Mouse (Mus musculus) intestine, embryonic 16.5 days (tissue): ENCODE data around the gene Atxn7l2. TPM values are rescaled to one million over a fixed set of nuclear protein-coding genes. Genes with fewer than 3 reads are reported as not detected.
A peak's percentile ranks its signal among the peaks of the same experiment; 100 is the strongest.

Experiments used
- ATAC-seq: fragments of 200-750 bp; cut with Nextera tagmentation; 2 replicates; pipeline ENCODE4 v1.8.0; 2017; ENCODE audit warnings: moderate TSS enrichment, moderate library complexity
- H3K27ac ChIP-seq: fragments of 300-500 bp; sonication (generic); 2 replicates; pipeline ENCODE4 v1.5.1; 2014; ENCODE audit warnings: mild to moderate bottlenecking, low read length
- H3K27me3 ChIP-seq: fragments of 300-500 bp; sonication (generic); replicated peaks from 2 replicates; pipeline ENCODE4 v1.6.1; 2014; ENCODE audit warnings: low read length, control low read depth, mixed read lengths; ENCODE audit not compliant: control insufficient read depth, insufficient read depth
- H3K36me3 ChIP-seq: fragments of 300-500 bp; sonication (generic); 2 replicates; pipeline ENCODE4 v1.6.1; 2014; ENCODE audit warnings: low read length, control low read depth; ENCODE audit not compliant: control insufficient read depth, insufficient read depth
- H3K4me1 ChIP-seq: fragments of 300-500 bp; sonication (generic); 2 replicates; pipeline ENCODE4 v1.6.1; 2014; ENCODE audit warnings: low read length, control low read depth, mixed read lengths; ENCODE audit not compliant: control insufficient read depth, insufficient read depth
- H3K4me2 ChIP-seq: fragments of 300-500 bp; sonication (generic); 2 replicates; pipeline ENCODE4 v1.6.1; 2014; ENCODE audit warnings: low read depth, low read length, control low read depth
- H3K4me3 ChIP-seq: fragments of 300-500 bp; sonication (generic); 2 replicates; pipeline ENCODE4 v1.5.1; 2014; ENCODE audit warnings: mild to moderate bottlenecking, low read length
- H3K9ac ChIP-seq: fragments of 300-500 bp; sonication (generic); 2 replicates; pipeline ENCODE4 v1.6.1; 2014; ENCODE audit warnings: low read depth, low read length
- H3K9me3 ChIP-seq: fragments of 300-500 bp; sonication (generic); 2 replicates; pipeline ENCODE4 v1.6.1; 2016; ENCODE audit warnings: low read length, control low read depth; ENCODE audit not compliant: control insufficient read depth
- WGBS: fragments of 180-500 bp; shearing (Covaris S2); extraction: QIAGEN DNeasy Blood & Tissue Kit; methylation state at CpG from one replicate; pipeline ENCODE4 v1.1.7; 2014; 5-methylcytosine and 5-hydroxymethylcytosine counted together
- polyA plus RNA-seq: library from polyadenylated mRNA; unstranded; fragments of >200 nt; fragmentation: Nextera tagmentation; extraction: Ambion mirVana; gene quantifications from 2 replicates; pipeline ENCODE4 v1.2.1, GENCODE M21; 2015

The Atxn7l2 gene
- polyA plus RNA-seq, 1 experiment from 2014 or later: 10.5 TPM

- whole genome bisulfite sequencing: 30% methylated on average over 14 of the region's 14 CpGs
Measured at GRCm38 (mm10) chr3:108197066-108197497, 13.7 kb downstream of the Atxn7l2 start.

GRCm38 (mm10) chr3:108195941-108196590 is 14.7 kb downstream of the Atxn7l2 start:
- H3K27ac ChIP-seq: 0 out of 2 replicates have a peak overlapping the region, but pooled peaks have one; percentile 3
- WGBS: 76% methylated on average over 7 of the region's 7 CpGs
- no peak overlapping the region for H3K4me3 ChIP-seq
- no peaks in the 10 kb centered on the region for H3K36me3 ChIP-seq
- ATAC-seq: no peak
- H3K27me3 ChIP-seq: no peaks in the 10 kb centered on the region
- H3K4me1 ChIP-seq: peaks cover 18% of the 10 kb centered on the region
- H3K9me3 ChIP-seq: no peaks in the 10 kb centered on the region
- H3K4me2 ChIP-seq: no peak overlapping the region
- H3K9ac ChIP-seq: no peak overlapping the region

More at GRCm38 (mm10) chr3:108197066-108197497, 13.7 kb downstream of the Atxn7l2 start:
- ATAC-seq: no peak
- H3K4me1 ChIP-seq: peaks cover 17% of the 10 kb centered on the region
- H3K9me3 ChIP-seq: no peaks in the 10 kb centered on the region
- no peak overlapping the region for H3K4me3 ChIP-seq
- peak overlapping the region; percentile 23; the same call in 1 of the 2 replicates for H3K4me2 ChIP-seq
- peak overlapping the region; percentile 34 for H3K9ac ChIP-seq
- no peak overlapping the region for H3K27ac ChIP-seq
- H3K36me3 ChIP-seq: no peaks in the 10 kb centered on the region
- no peaks in the 10 kb centered on the region for H3K27me3 ChIP-seq

GRCm38 (mm10) chr3:108195287-108195686 is 15.4 kb downstream of the Atxn7l2 start:
- H3K27ac ChIP-seq: no peak overlapping the region
- no peak for ATAC-seq
- WGBS: 92% methylated on average over 4 of the region's 4 CpGs

GRCm38 (mm10) chr3:108193686-108194085 is 17.0 kb downstream of the Atxn7l2 start:
- 46% methylated on average over 4 of the region's 4 CpGs for WGBS
- Histone ChIP-seq H3K9ac (no peak overlapping the region), H3K27me3 (no peaks in the 10 kb centered on the region)

More at GRCm38 (mm10) chr3:108195287-108195686, 15.4 kb downstream of the Atxn7l2 start:
- Histone ChIP-seq H3K36me3 (no peaks in the 10 kb centered on the region), H3K9me3 (no peaks in the 10 kb centered on the region), H3K27me3 (no peaks in the 10 kb centered on the region), H3K4me2 (no peak overlapping the region), H3K4me1 (peaks cover 17% of the 10 kb centered on the region), H3K9ac (no peak overlapping the region), H3K4me3 (no peak overlapping the region)

GRCm38 (mm10) chr3:108189897-108190296 is 20.8 kb downstream of the Atxn7l2 start:
- Histone ChIP-seq H3K27ac (0 out of 2 replicates have a peak overlapping the region, but pooled peaks have one; percentile 8), H3K9ac (peak overlapping the region; percentile 43; the same call in 1 of the 2 replicates), H3K9me3 (no peaks in the 10 kb centered on the region), H3K27me3 (no peaks in the 10 kb centered on the region), H3K36me3 (no peaks in the 10 kb centered on the region), H3K4me1 (peaks cover 27% of the 10 kb centered on the region), H3K4me2 (peak overlapping the region; percentile 11; the same call in 1 of the 2 replicates), H3K4me3 (no peak overlapping the region)
- ATAC-seq: no peak
- WGBS: 31% methylated on average over 5 of the region's 5 CpGs

More at GRCm38 (mm10) chr3:108193686-108194085, 17.0 kb downstream of the Atxn7l2 start:
- no peak overlapping the region for H3K4me2 ChIP-seq
- H3K36me3 ChIP-seq: no peaks in the 10 kb centered on the region
- peaks cover 30% of the 10 kb centered on the region for H3K4me1 ChIP-seq
- H3K4me3 ChIP-seq: no peak overlapping the region
- no peak overlapping the region for H3K27ac ChIP-seq
- no peaks in the 10 kb centered on the region for H3K9me3 ChIP-seq
- no peak for ATAC-seq

GRCm38 (mm10) chr3:108188716-108189490 is 21.8 kb downstream of the Atxn7l2 start:
- Histone ChIP-seq H3K27me3 (no peaks in the 10 kb centered on the region), H3K27ac (no peak overlapping the region; the same call in 1 of the 2 replicates), H3K4me1 (peaks cover 27% of the 10 kb centered on the region), H3K36me3 (no peaks in the 10 kb centered on the region), H3K9me3 (no peaks in the 10 kb centered on the region), H3K4me2 (no peak overlapping the region), H3K9ac (no peak overlapping the region), H3K4me3 (no peak overlapping the region)
- ATAC-seq: no peak
- WGBS: 74% methylated on average over 9 of the region's 9 CpGs

GRCm38 (mm10) chr3:108187111-108187795 is 23.5 kb downstream of the Atxn7l2 start:
- Histone ChIP-seq H3K27me3 (no peaks in the 10 kb centered on the region), H3K4me3 (peak overlapping the region; percentile 75; the same call in 1 of the 2 replicates), H3K4me2 (peak overlapping the region; percentile 93; the same call in 1 of the 2 replicates), H3K27ac (no peak overlapping the region), H3K36me3 (no peaks in the 10 kb centered on the region), H3K4me1 (peaks cover 27% of the 10 kb centered on the region), H3K9me3 (no peaks in the 10 kb centered on the region), H3K9ac (peak overlapping the region; percentile 77; the same call in 1 of the 2 replicates)
- ATAC-seq: no peak
- 74% methylated on average over 20 of the region's 20 CpGs for WGBS

- peak; percentile 79 for ATAC-seq
- 3% methylated on average over 45 of the region's 100 CpGs for whole genome bisulfite sequencing
Measured at GRCm38 (mm10) chr3:108186098-108187047, 24.4 kb downstream of the Atxn7l2 start, which contains the start of gene Amigo1. Amigo1 (plus strand) TSS chr3:108186335.

More at GRCm38 (mm10) chr3:108186098-108187047, 24.4 kb downstream of the Atxn7l2 start, which contains the start of gene Amigo1:
- H3K4me3 ChIP-seq: peak within 1 kb of the TSS; percentile 75
- H3K36me3 ChIP-seq: no peaks in the 10 kb centered on the region
- peak within 1 kb of the TSS; percentile 93 for H3K4me2 ChIP-seq
- peaks cover 22% of the 10 kb centered on the region for H3K4me1 ChIP-seq
- no peaks in the 10 kb centered on the region for H3K9me3 ChIP-seq
- no peaks in the 10 kb centered on the region for H3K27me3 ChIP-seq
- H3K9ac ChIP-seq: peak within 1 kb of the TSS; percentile 77
- H3K27ac ChIP-seq: no peak within 1 kb of the TSS
